Mouse (Mus musculus): ENCODE data around the gene Prdm2. TPM values are rescaled to one million over a fixed set of nuclear protein-coding genes. Genes with fewer than 3 reads are reported as not detected.

Prdm2 gene
- polyA plus RNA-seq, 1 experiment from 2014 or later: 16.5 TPM

GRCm38 (mm10) chr4:143090551-143090950, 122.2 kb downstream of the Prdm2 start:
- Histone ChIP-seq H3K4me1 (no peaks in the 10 kb centered on the region), H3K27ac (no peak overlapping the region), H3K27me3 (replicated peaks) (no peaks in the 10 kb centered on the region), H3K4me2 (no peak overlapping the region), H3K36me3 (replicated peaks) (no peaks in the 10 kb centered on the region), H3K9me3 (no peaks in the 10 kb centered on the region), H3K4me3 (no peak overlapping the region), H3K9ac (no peak overlapping the region)
- WGBS: 92% methylated on average over 3 of the region's 3 CpGs
- no peak for ATAC-seq (replicated peaks)

- H3K36me3 ChIP-seq (replicated peaks): no peaks in the 10 kb centered on the region
- H3K9me3 ChIP-seq: no peaks in the 10 kb centered on the region
- H3K4me2 ChIP-seq: peak overlapping the region; percentile 55
- peaks cover 16% of the 10 kb centered on the region for H3K4me1 ChIP-seq
- H3K27ac ChIP-seq: no peak overlapping the region
- no peaks in the 10 kb centered on the region for H3K27me3 ChIP-seq (replicated peaks)
- peak overlapping the region; percentile 44 for H3K9ac ChIP-seq
- peak; percentile 71; the same call in 1 of the 2 replicates for ATAC-seq (replicated peaks)
- peak overlapping the region; percentile 31 for H3K4me3 ChIP-seq
- WGBS: 5% methylated on average over 20 of the region's 20 CpGs
These were observed 138.6 kb downstream of the Prdm2 start for GRCm38 (mm10) chr4:143074071-143074765.

GRCm38 (mm10) chr4:143071791-143072190, 141.0 kb downstream of the Prdm2 start:
- Histone ChIP-seq H3K27ac (no peak overlapping the region), H3K4me2 (no peak overlapping the region), H3K9ac (no peak overlapping the region), H3K36me3 (replicated peaks) (no peaks in the 10 kb centered on the region), H3K4me1 (peaks cover 16% of the 10 kb centered on the region), H3K4me3 (no peak overlapping the region), H3K27me3 (replicated peaks) (no peaks in the 10 kb centered on the region), H3K9me3 (no peaks in the 10 kb centered on the region)
- ATAC-seq (replicated peaks): no peak
- WGBS: 50% methylated on average over 8 of the region's 8 CpGs

- H3K27me3 ChIP-seq (replicated peaks): no peaks in the 10 kb centered on the region
- no peaks in the 10 kb centered on the region for H3K9me3 ChIP-seq
- no peak overlapping the region for H3K9ac ChIP-seq
- no peak for ATAC-seq (replicated peaks)
- no peak overlapping the region for H3K4me2 ChIP-seq
- H3K36me3 ChIP-seq (replicated peaks): no peaks in the 10 kb centered on the region
- no peak overlapping the region for H3K27ac ChIP-seq
- 88% methylated on average over 9 of the region's 9 CpGs for WGBS
- H3K4me3 ChIP-seq: no peak overlapping the region
- peaks cover 4% of the 10 kb centered on the region; the same call in 1 of the 2 replicates for H3K4me1 ChIP-seq
These were observed 145.8 kb downstream of the Prdm2 start for GRCm38 (mm10) chr4:143067006-143067405.

- no peaks in the 10 kb centered on the region for H3K4me1 ChIP-seq
- H3K9ac ChIP-seq: no peak overlapping the region
- H3K27ac ChIP-seq: no peak overlapping the region
- no peaks in the 10 kb centered on the region for H3K36me3 ChIP-seq (replicated peaks)
- ATAC-seq (replicated peaks): no peak
- no peak overlapping the region for H3K4me3 ChIP-seq
- no peak overlapping the region for H3K4me2 ChIP-seq
- no peaks in the 10 kb centered on the region for H3K9me3 ChIP-seq
- H3K27me3 ChIP-seq (replicated peaks): no peaks in the 10 kb centered on the region
- WGBS: 91% methylated on average over 12 of the region's 12 CpGs
These were observed 153.9 kb downstream of the Prdm2 start for GRCm38 (mm10) chr4:143058765-143059344.

Small RNA genes within 50 kb of the gene (microRNA-seq; reads per million reads assigned to microRNA genes)
- gene Mir7021: 6.6 reads per million, percentile 26 among the genes with 10 or more reads in this experiment

Other genes starting within 250 kb of the Prdm2 start
- 40.8 and 46.3 TPM in 2 replicates for gene Pdpn, start 86.6 kb upstream of the Prdm2 start, polyA plus RNA-seq (2015; fragmentation: Nextera tagmentation; extraction: Ambion mirVana)
- gene Lrrc38, start 136.8 kb upstream of the Prdm2 start, polyA plus RNA-seq (2015; fragmentation: Nextera tagmentation; extraction: Ambion mirVana): 0.27 and 0.31 TPM in 2 replicates
- gene Pramel1, start 181.4 kb upstream of the Prdm2 start, polyA plus RNA-seq (2015; fragmentation: Nextera tagmentation; extraction: Ambion mirVana): not detected in 2 replicates
- gene Pramef8, start 199.4 kb upstream of the Prdm2 start, polyA plus RNA-seq (2015; fragmentation: Nextera tagmentation; extraction: Ambion mirVana): 25.6 and 27.4 TPM in 2 replicates
- not detected in 2 replicates for gene Oog4, start 237.3 kb upstream of the Prdm2 start, polyA plus RNA-seq (2015; fragmentation: Nextera tagmentation; extraction: Ambion mirVana)